Mouse (Mus musculus) G1E (cell line): ENCODE measurements around the gene Lce3a. TPM values are rescaled to one million over a fixed set of nuclear protein-coding genes. Genes with fewer than 3 reads are reported as not detected.

Experiments
- ATAC-seq: 2 replicates; pipeline ENCODE4 v1.8.0; 2016; ENCODE audit warnings: mild to moderate bottlenecking; ENCODE audit not compliant: insufficient number of reproducible peaks, poor library complexity, low FRiP score, severe bottlenecking; ENCODE audit errors: extremely low read depth
- DNase-seq: peaks from one replicate; pipeline ENCODE4 v3.0.0; 2012; ENCODE audit warnings: low spot score
- H3K27me3 ChIP-seq: 2 replicates; pipeline ENCODE4 v1.6.1; 2012; ENCODE audit warnings: mild to moderate bottlenecking, low read length, inconsistent platforms; ENCODE audit not compliant: insufficient read depth
- H3K36me3 ChIP-seq: replicated peaks from 2 replicates; pipeline ENCODE3; 2012; ENCODE audit warnings: mild to moderate bottlenecking, inconsistent platforms
- H3K4me1 ChIP-seq: 2 replicates; pipeline ENCODE4 v1.6.1; 2012; ENCODE audit warnings: low read depth, low read length, inconsistent platforms, mixed read lengths; ENCODE audit not compliant: insufficient read depth
- H3K4me3 ChIP-seq: 2 replicates; pipeline ENCODE4 v1.5.1; 2012; ENCODE audit warnings: low read depth, mild to moderate bottlenecking, inconsistent platforms, low read length, moderate library complexity, mixed read lengths
- H3K9me3 ChIP-seq: replicated peaks from 2 replicates; pipeline ENCODE4 v1.6.1; 2012; ENCODE audit warnings: inconsistent platforms
- CTCF ChIP-seq: IDR thresholded peaks from 2 replicates; pipeline ENCODE4 v1.5.1; 2012; ENCODE audit warnings: low read depth, low read length, inconsistent platforms, mixed read lengths
- GATA1 ChIP-seq: IDR thresholded peaks from 2 replicates; pipeline ENCODE4 v1.6.1; 2012; ENCODE audit warnings: borderline replicate concordance, low read length, inconsistent platforms, mixed read lengths
- GATA2 ChIP-seq: IDR thresholded peaks from 2 replicates; pipeline ENCODE4 v1.6.1; 2012; ENCODE audit warnings: low read depth, low read length, inconsistent platforms, borderline replicate concordance
- POLR2AphosphoS5 ChIP-seq: IDR thresholded peaks from 2 replicates; pipeline ENCODE4 v1.6.1; 2012; ENCODE audit warnings: low read depth, low read length, inconsistent platforms; ENCODE audit not compliant: insufficient replicate concordance
- TAL1 ChIP-seq: conservative IDR thresholded peaks from 2 replicates; pipeline ENCODE4 v1.6.1; 2012; ENCODE audit warnings: low read depth, low read length, inconsistent platforms, mixed read lengths
- polyA plus RNA-seq: library from polyadenylated mRNA; stranded (reverse); fragments of >175 nt; gene quantifications from 2 replicates; pipeline ENCODE4 v1.2.3, GENCODE M21; 2012
- total RNA-seq, 2 experiments: library from RNA; stranded (forward) in 1 of 2; stranded (reverse) in 1 of 2; fragments of 200-1000 nt in 1 of 2; fragments of >200 nt in 1 of 2; fragmentation: Nextera tagmentation in 1 of 2; gene quantifications; 2 replicates each; pipeline ENCODE4 v1.2.3; 2014 to 2017

Lce3a gene
- total and polyA plus RNA-seq, 3 experiments = not detected

- no peak overlapping the region for H3K4me3 ChIP-seq
- H3K36me3 ChIP-seq = no peaks in the 10 kb centered on the region
- DNase-seq = no peak
- ATAC-seq = no peak
- no peaks in the 10 kb centered on the region for H3K4me1 ChIP-seq
- no peaks in the 10 kb centered on the region for H3K27me3 ChIP-seq
- H3K9me3 ChIP-seq = no peaks in the 10 kb centered on the region
- TF ChIP-seq GATA1 = no peak
- TF ChIP-seq TAL1 = no peak
- no peak for TF ChIP-seq CTCF
These were observed 18.5 kb downstream of the Lce3a start for GRCm38 (mm10) chr3:92907571-92907970.

GRCm38 (mm10) chr3:92905182-92905581 lies 20.8 kb downstream of the Lce3a start:
- Histone ChIP-seq H3K4me1 (no peaks in the 10 kb centered on the region), H3K4me3 (no peak overlapping the region), H3K36me3 (no peaks in the 10 kb centered on the region), H3K27me3 (no peaks in the 10 kb centered on the region), H3K9me3 (no peaks in the 10 kb centered on the region)
- ATAC-seq (no peak), DNase-seq (no peak)
- TF ChIP-seq TAL1 = no peak
- no peak for TF ChIP-seq CTCF
- TF ChIP-seq POLR2AphosphoS5 = no peak
- TF ChIP-seq GATA1 = no peak

GRCm38 (mm10) chr3:92903640-92904039 lies 22.4 kb downstream of the Lce3a start:
- Histone ChIP-seq H3K4me3 (no peak overlapping the region), H3K9me3 (no peaks in the 10 kb centered on the region), H3K36me3 (no peaks in the 10 kb centered on the region), H3K4me1 (no peaks in the 10 kb centered on the region), H3K27me3 (no peaks in the 10 kb centered on the region)
- DNase-seq (no peak), ATAC-seq (no peak)
- no peak for TF ChIP-seq GATA2
- no peak for TF ChIP-seq GATA1
- TF ChIP-seq TAL1 = no peak
- TF ChIP-seq CTCF = no peak
- TF ChIP-seq POLR2AphosphoS5 = no peak

GRCm38 (mm10) chr3:92902992-92903391 lies 23.0 kb downstream of the Lce3a start:
- Histone ChIP-seq H3K9me3 (no peaks in the 10 kb centered on the region), H3K4me3 (no peak overlapping the region), H3K4me1 (no peaks in the 10 kb centered on the region), H3K27me3 (no peaks in the 10 kb centered on the region), H3K36me3 (no peaks in the 10 kb centered on the region)
- TF ChIP-seq GATA2 (no peak), TAL1 (no peak)
- DNase-seq (no peak), ATAC-seq (no peak; the same call in 1 of the 2 replicates)

- Histone ChIP-seq H3K9me3 (peaks cover 2% of the 10 kb centered on the region; the same call in 1 of the 2 replicates), H3K4me1 (no peaks in the 10 kb centered on the region), H3K27me3 (no peaks in the 10 kb centered on the region), H3K36me3 (no peaks in the 10 kb centered on the region), H3K4me3 (no peak overlapping the region)
- TF ChIP-seq TAL1 (no peak), GATA1 (no peak), POLR2AphosphoS5 (no peak), GATA2 (no peak), CTCF (no peak)
- ATAC-seq (no peak), DNase-seq (no peak)
These were observed 31.5 kb downstream of the Lce3a start for GRCm38 (mm10) chr3:92894489-92894888.

GRCm38 (mm10) chr3:92894063-92894462 lies 32.0 kb downstream of the Lce3a start:
- TF ChIP-seq POLR2AphosphoS5 (no peak), CTCF (no peak), GATA2 (no peak), GATA1 (no peak)
- no peak for DNase-seq
- Histone ChIP-seq H3K4me3 (no peak overlapping the region), H3K9me3 (peaks cover 2% of the 10 kb centered on the region; the same call in 1 of the 2 replicates), H3K4me1 (no peaks in the 10 kb centered on the region), H3K27me3 (no peaks in the 10 kb centered on the region), H3K36me3 (no peaks in the 10 kb centered on the region)
- no peak for ATAC-seq

Other genes starting within 250 kb of the Lce3a start
Only the 20 nearest of the 22 such genes appear.
- gene Lce1e, start 217.2 kb downstream of the Lce3a start, total RNA-seq (2014; fragmentation: Nextera tagmentation) = not detected in 2 replicates
- not detected in 2 replicates for gene Lce1e, start 217.2 kb downstream of the Lce3a start, total RNA-seq (2017)
- gene Lce1e, start 217.2 kb downstream of the Lce3a start, polyA plus RNA-seq = not detected in 2 replicates
- not detected in 2 replicates for gene Lce1f, start 205.9 kb downstream of the Lce3a start, total RNA-seq (2014; fragmentation: Nextera tagmentation)
- gene Lce1f, start 205.9 kb downstream of the Lce3a start, total RNA-seq (2017) = not detected in 2 replicates
- not detected in 2 replicates for gene Lce1f, start 205.9 kb downstream of the Lce3a start, polyA plus RNA-seq
- not detected in 2 replicates for gene Gm38119, start 187.1 kb downstream of the Lce3a start, total RNA-seq (2014; fragmentation: Nextera tagmentation)
- gene Gm38119, start 187.1 kb downstream of the Lce3a start, total RNA-seq (2017) = not detected in 2 replicates
- not detected in 2 replicates for gene Gm38119, start 187.1 kb downstream of the Lce3a start, polyA plus RNA-seq
- gene Lce1g, start 173.9 kb downstream of the Lce3a start, total RNA-seq (2014; fragmentation: Nextera tagmentation) = not detected in 2 replicates
- not detected in 2 replicates for gene Lce1g, start 173.9 kb downstream of the Lce3a start, total RNA-seq (2017)
- gene Lce1g, start 173.9 kb downstream of the Lce3a start, polyA plus RNA-seq = not detected in 2 replicates
- gene Lce1h, start 161.2 kb downstream of the Lce3a start, total RNA-seq (2014; fragmentation: Nextera tagmentation) = not detected in 2 replicates
- gene Lce1h, start 161.2 kb downstream of the Lce3a start, total RNA-seq (2017) = not detected in 2 replicates
- gene Lce1h, start 161.2 kb downstream of the Lce3a start, polyA plus RNA-seq = not detected in 2 replicates
- gene Lce1i, start 147.3 kb downstream of the Lce3a start, total RNA-seq (2014; fragmentation: Nextera tagmentation) = not detected in 2 replicates
- gene Lce1i, start 147.3 kb downstream of the Lce3a start, total RNA-seq (2017) = not detected in 2 replicates
- not detected in 2 replicates for gene Lce1i, start 147.3 kb downstream of the Lce3a start, polyA plus RNA-seq
- gene Lce1j, start 135.7 kb downstream of the Lce3a start, total RNA-seq (2014; fragmentation: Nextera tagmentation) = not detected in 2 replicates
- not detected in 2 replicates for gene Lce1j, start 135.7 kb downstream of the Lce3a start, total RNA-seq (2017)
- not detected in 2 replicates for gene Lce1j, start 135.7 kb downstream of the Lce3a start, polyA plus RNA-seq
- not detected in 2 replicates for gene Lce1k, start 118.3 kb downstream of the Lce3a start, total RNA-seq (2014; fragmentation: Nextera tagmentation)
- not detected in 2 replicates for gene Lce1k, start 118.3 kb downstream of the Lce3a start, total RNA-seq (2017)
- gene Lce1k, start 118.3 kb downstream of the Lce3a start, polyA plus RNA-seq = not detected in 2 replicates
- not detected in 2 replicates for gene Kprp, start 99.0 kb downstream of the Lce3a start, total RNA-seq (2014; fragmentation: Nextera tagmentation)
- gene Kprp, start 99.0 kb downstream of the Lce3a start, total RNA-seq (2017) = 0.05 and 0.06 TPM in 2 replicates
- not detected in 2 replicates for gene Kprp, start 99.0 kb downstream of the Lce3a start, polyA plus RNA-seq
- gene Lce1l, start 74.9 kb downstream of the Lce3a start, total RNA-seq (2014; fragmentation: Nextera tagmentation) = not detected in 2 replicates
- gene Lce1l, start 74.9 kb downstream of the Lce3a start, total RNA-seq (2017) = not detected in 2 replicates
- gene Lce1l, start 74.9 kb downstream of the Lce3a start, polyA plus RNA-seq = not detected in 2 replicates
- gene 2310050C09Rik, start 56.0 kb downstream of the Lce3a start, total RNA-seq (2014; fragmentation: Nextera tagmentation) = not detected in 2 replicates
- gene 2310050C09Rik, start 56.0 kb downstream of the Lce3a start, total RNA-seq (2017) = not detected in 2 replicates
- not detected in 2 replicates for gene 2310050C09Rik, start 56.0 kb downstream of the Lce3a start, polyA plus RNA-seq
- not detected in 2 replicates for gene Lce3b, start 6.7 kb upstream of the Lce3a start, total RNA-seq (2014; fragmentation: Nextera tagmentation)
- gene Lce3b, start 6.7 kb upstream of the Lce3a start, total RNA-seq (2017) = not detected in 2 replicates
- not detected in 2 replicates for gene Lce3b, start 6.7 kb upstream of the Lce3a start, polyA plus RNA-seq
- gene Lce3c, start 18.3 kb upstream of the Lce3a start, total RNA-seq (2014; fragmentation: Nextera tagmentation) = not detected in 2 replicates
- not detected in 2 replicates for gene Lce3c, start 18.3 kb upstream of the Lce3a start, total RNA-seq (2017)
- not detected in 2 replicates for gene Lce3c, start 18.3 kb upstream of the Lce3a start, polyA plus RNA-seq
- not detected in 2 replicates for gene Lce3d, start 31.2 kb upstream of the Lce3a start, total RNA-seq (2014; fragmentation: Nextera tagmentation)
- 0.46 TPM in 1 of 2 replicates, not detected in the other for gene Lce3d, start 31.2 kb upstream of the Lce3a start, total RNA-seq (2017)
- not detected in 2 replicates for gene Lce3d, start 31.2 kb upstream of the Lce3a start, polyA plus RNA-seq
- gene Lce3e, start 40.8 kb upstream of the Lce3a start, total RNA-seq (2014; fragmentation: Nextera tagmentation) = not detected in 2 replicates
- not detected in 2 replicates for gene Lce3e, start 40.8 kb upstream of the Lce3a start, total RNA-seq (2017)
- gene Lce3e, start 40.8 kb upstream of the Lce3a start, polyA plus RNA-seq = not detected in 2 replicates
- gene Lce3f, start 66.0 kb upstream of the Lce3a start, total RNA-seq (2014; fragmentation: Nextera tagmentation) = not detected in 2 replicates
- not detected in 2 replicates for gene Lce3f, start 66.0 kb upstream of the Lce3a start, total RNA-seq (2017)
- not detected in 2 replicates for gene Lce3f, start 66.0 kb upstream of the Lce3a start, polyA plus RNA-seq
- not detected in 2 replicates for gene Crct1, start 89.5 kb upstream of the Lce3a start, total RNA-seq (2014; fragmentation: Nextera tagmentation)
- gene Crct1, start 89.5 kb upstream of the Lce3a start, total RNA-seq (2017) = not detected in 2 replicates
- not detected in 2 replicates for gene Crct1, start 89.5 kb upstream of the Lce3a start, polyA plus RNA-seq
- gene Lce1m, start 92.8 kb upstream of the Lce3a start, total RNA-seq (2014; fragmentation: Nextera tagmentation) = not detected in 2 replicates
- 0.38 TPM in 1 of 2 replicates, not detected in the other for gene Lce1m, start 92.8 kb upstream of the Lce3a start, total RNA-seq (2017)
- not detected in 2 replicates for gene Lce1m, start 92.8 kb upstream of the Lce3a start, polyA plus RNA-seq
- not detected in 2 replicates for gene Gm4858, start 142.6 kb upstream of the Lce3a start, total RNA-seq (2014; fragmentation: Nextera tagmentation)
- 0.27 TPM in 1 of 2 replicates, not detected in the other for gene Gm4858, start 142.6 kb upstream of the Lce3a start, total RNA-seq (2017)
- not detected in 2 replicates for gene Gm4858, start 142.6 kb upstream of the Lce3a start, polyA plus RNA-seq
- not detected in 2 replicates for gene Crnn, start 218.6 kb upstream of the Lce3a start, total RNA-seq (2014; fragmentation: Nextera tagmentation)
- gene Crnn, start 218.6 kb upstream of the Lce3a start, total RNA-seq (2017) = 0.22 TPM in 1 of 2 replicates, not detected in the other
- not detected in 2 replicates for gene Crnn, start 218.6 kb upstream of the Lce3a start, polyA plus RNA-seq